Mouse (Mus musculus) limb, embryonic 14.5 days (tissue): Measurements from ENCODE around the gene Proser1. TPM values are rescaled to one million over a fixed set of nuclear protein-coding genes. Genes with fewer than 3 reads are reported as not detected.
A peak's percentile ranks its signal among the peaks of the same experiment; 100 is the strongest.

Experiments used
- ATAC-seq: fragments of 200-750 bp; cut with Nextera tagmentation; 2 replicates; pipeline ENCODE4 v1.8.0; 2017; ENCODE audit warnings: low read depth, moderate number of reproducible peaks, moderate TSS enrichment; ENCODE audit not compliant: low FRiP score
- DNase-seq: peaks from one replicate; pipeline ENCODE4 v3.0.0-alpha.2; 2015; ENCODE audit warnings: low spot score
- H3K27ac ChIP-seq: fragments of 300-500 bp; sonication (generic); replicated peaks from 2 replicates; pipeline ENCODE4 v1.5.1; 2014; ENCODE audit warnings: low read depth, mild to moderate bottlenecking, low read length, moderate library complexity, mixed read lengths
- H3K27me3 ChIP-seq: fragments of 300-500 bp; sonication (generic); 2 replicates; pipeline ENCODE4 v1.6.1; 2014; ENCODE audit warnings: low read length, mixed read lengths; ENCODE audit not compliant: control insufficient read depth, insufficient read depth
- H3K36me3 ChIP-seq: fragments of 300-500 bp; sonication (generic); 2 replicates; pipeline ENCODE4 v1.6.1; 2014; ENCODE audit warnings: mild to moderate bottlenecking, low read length, moderate library complexity, mixed read lengths; ENCODE audit not compliant: control insufficient read depth, insufficient read depth
- H3K4me1 ChIP-seq: fragments of 300-500 bp; sonication (generic); 2 replicates; pipeline ENCODE4 v1.6.1; 2014; ENCODE audit warnings: antibody characterized with exemption, low read length, mixed read lengths; ENCODE audit not compliant: control insufficient read depth, insufficient read depth
- H3K4me2 ChIP-seq: fragments of 300-500 bp; sonication (generic); replicated peaks from 2 replicates; pipeline ENCODE4 v1.6.1; 2014; ENCODE audit warnings: low read depth, mild to moderate bottlenecking, low read length, moderate library complexity; ENCODE audit not compliant: severe bottlenecking
- H3K4me3 ChIP-seq: fragments of 300-500 bp; sonication (generic); replicated peaks from 2 replicates; pipeline ENCODE4 v1.5.1; 2014; ENCODE audit warnings: low read length
- H3K9ac ChIP-seq: fragments of 300-500 bp; sonication (generic); 2 replicates; pipeline ENCODE4 v1.6.1; 2014; ENCODE audit warnings: mild to moderate bottlenecking, low read depth, low read length, moderate library complexity; ENCODE audit not compliant: severe bottlenecking
- H3K9me3 ChIP-seq: fragments of 300-500 bp; sonication (generic); 2 replicates; pipeline ENCODE4 v1.6.1; 2016; ENCODE audit warnings: low read length; ENCODE audit not compliant: control insufficient read depth
- POLR2A ChIP-seq: fragments of 200-500 bp; IDR thresholded peaks from 2 replicates; pipeline ENCODE4 v1.8.0; 2012; ENCODE audit warnings: inconsistent platforms, mild to moderate bottlenecking, moderate library complexity, borderline replicate concordance; ENCODE audit not compliant: insufficient read depth, insufficient read length; ENCODE audit errors: extremely low read depth
- WGBS: fragments of 180-500 bp; shearing (Covaris S2); extraction: QIAGEN DNeasy Blood & Tissue Kit; methylation state at CpG from one replicate; pipeline ENCODE4 v1.1.7; 2014; 5-methylcytosine and 5-hydroxymethylcytosine counted together
- polyA plus RNA-seq, 2 experiments: library from polyadenylated mRNA; depleted of rRNA in 1 of 2; stranded (reverse) in 1 of 2; unstranded in 1 of 2; fragments of >200 nt; fragmentation: Nextera tagmentation in 1 of 2; extraction: Ambion mirVana in 1 of 2; gene quantifications; 2 replicates each; pipeline versions ENCODE4 v1.2.1 to v1.2.3; 2012 to 2014

Gene Proser1
- polyA plus RNA-seq, 2 experiments: 15.1 to 23.9 TPM

DNA sequence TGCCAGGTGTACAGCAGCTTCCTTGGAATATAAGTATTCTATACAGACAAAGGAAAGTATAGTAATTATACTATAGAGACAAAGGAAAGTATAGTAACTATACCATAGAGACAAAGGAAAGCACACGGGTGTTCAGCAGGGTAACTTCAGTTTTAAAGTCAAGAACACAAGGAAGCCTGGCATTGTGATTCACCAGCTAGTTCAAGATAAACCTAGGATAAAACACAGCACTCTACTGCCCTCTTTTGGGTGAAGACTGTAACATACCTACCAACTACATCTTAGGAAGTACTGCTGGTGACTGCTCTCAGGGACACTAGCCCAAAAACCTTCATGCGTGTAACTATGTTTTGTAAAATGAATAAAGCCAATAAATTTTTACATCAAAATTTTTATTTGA lies 15.3 kb upstream of the Proser1 start:
- TF ChIP-seq POLR2A: no peak
- DNase-seq: peak; percentile 99
- ATAC-seq: peak; percentile 82
- Histone ChIP-seq H3K9ac (no peak overlapping the region), H3K36me3 (peaks cover 30% of the 10 kb centered on the region), H3K4me3 (no peak overlapping the region), H3K9me3 (no peaks in the 10 kb centered on the region), H3K4me1 (no peaks in the 10 kb centered on the region), H3K27ac (no peak overlapping the region), H3K4me2 (no peak overlapping the region), H3K27me3 (no peaks in the 10 kb centered on the region)
- 24% methylated on average over 2 of the region's 2 CpGs for WGBS

DNA sequence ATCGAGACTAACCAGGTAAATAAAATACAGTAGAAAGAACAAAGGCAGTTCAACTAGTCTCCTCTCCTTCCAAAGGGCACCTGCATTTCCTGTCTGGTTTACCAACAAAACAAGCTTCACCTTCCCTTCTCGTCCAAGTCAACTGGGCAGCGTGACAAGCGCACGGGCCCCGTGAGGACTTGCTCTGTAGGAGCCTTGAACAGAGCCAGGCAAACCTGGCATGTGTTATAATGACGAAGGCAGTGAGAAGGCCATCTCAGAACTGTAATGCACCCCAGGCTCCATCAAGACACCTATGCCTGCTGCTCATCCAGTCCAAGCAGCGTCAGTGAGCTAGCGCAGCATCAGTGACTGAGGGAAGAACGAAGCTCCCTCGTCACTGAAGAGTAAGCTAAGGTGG lies 12.8 kb upstream of the Proser1 start:
- Histone ChIP-seq H3K27me3 (no peaks in the 10 kb centered on the region), H3K4me2 (no peak overlapping the region), H3K36me3 (peaks cover 53% of the 10 kb centered on the region), H3K9ac (no peak overlapping the region), H3K4me1 (no peaks in the 10 kb centered on the region), H3K9me3 (no peaks in the 10 kb centered on the region), H3K4me3 (no peak overlapping the region), H3K27ac (no peak overlapping the region)
- no peak for ATAC-seq
- TF ChIP-seq POLR2A: no peak
- no peak for DNase-seq
- 92% methylated on average over 11 of the region's 11 CpGs for WGBS

- Histone ChIP-seq H3K4me1 (no peaks in the 10 kb centered on the region), H3K27me3 (no peaks in the 10 kb centered on the region), H3K4me3 (no peak overlapping the region), H3K4me2 (no peak overlapping the region), H3K9me3 (no peaks in the 10 kb centered on the region), H3K36me3 (peaks cover 68% of the 10 kb centered on the region), H3K27ac (no peak overlapping the region), H3K9ac (no peak overlapping the region)
- ATAC-seq (no peak), DNase-seq (no peak)
- no peak for TF ChIP-seq POLR2A
- WGBS: 93% methylated on average over 10 of the region's 10 CpGs
Measured at GRCm38 (mm10) chr3:53452351-53452750, 11.1 kb upstream of the Proser1 start.

- H3K9ac ChIP-seq: no peak overlapping the region
- no peaks in the 10 kb centered on the region for H3K27me3 ChIP-seq
- ATAC-seq (no peak), DNase-seq (no peak)
- H3K4me2 ChIP-seq: no peak overlapping the region
- no peak for TF ChIP-seq POLR2A
- peaks cover 77% of the 10 kb centered on the region for H3K36me3 ChIP-seq
- no peak overlapping the region for H3K4me3 ChIP-seq
- no peak overlapping the region for H3K27ac ChIP-seq
- H3K9me3 ChIP-seq: no peaks in the 10 kb centered on the region
- 96% methylated on average over 7 of the region's 7 CpGs for WGBS
- no peaks in the 10 kb centered on the region for H3K4me1 ChIP-seq
Measured at GRCm38 (mm10) chr3:53453346-53453745, 10.1 kb upstream of the Proser1 start.

DNA sequence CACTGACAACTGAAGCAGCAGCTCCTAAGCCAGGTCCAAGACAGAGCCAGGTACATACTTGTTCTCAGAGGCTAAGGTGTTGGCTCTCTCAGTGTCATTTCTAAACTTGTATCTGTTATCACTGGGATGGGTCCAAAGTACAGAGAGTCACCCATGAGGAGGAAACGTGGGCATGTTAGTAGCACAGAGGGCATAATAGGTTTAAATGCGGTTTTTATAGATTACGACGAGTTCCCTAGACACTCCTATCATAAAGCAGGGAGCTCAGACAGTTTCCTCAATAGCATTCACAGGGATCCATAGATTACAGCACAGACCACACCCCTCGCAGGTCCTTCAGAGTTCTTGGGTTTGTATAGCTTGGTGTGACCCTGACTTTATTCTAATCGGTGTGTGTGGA lies 9.5 kb upstream of the Proser1 start:
- H3K36me3 ChIP-seq: peaks cover 83% of the 10 kb centered on the region
- H3K9ac ChIP-seq: no peak overlapping the region
- H3K4me3 ChIP-seq: no peak overlapping the region
- H3K27ac ChIP-seq: no peak overlapping the region
- TF ChIP-seq POLR2A: no peak
- H3K9me3 ChIP-seq: no peaks in the 10 kb centered on the region
- no peaks in the 10 kb centered on the region for H3K27me3 ChIP-seq
- ATAC-seq (no peak), DNase-seq (no peak)
- H3K4me2 ChIP-seq: no peak overlapping the region
- no peaks in the 10 kb centered on the region for H3K4me1 ChIP-seq
- 92% methylated on average over 6 of the region's 6 CpGs for WGBS

GRCm38 (mm10) chr3:53454561-53454960 lies 8.9 kb upstream of the Proser1 start:
- 91% methylated on average over 6 of the region's 6 CpGs for WGBS
- DNase-seq (no peak), ATAC-seq (no peak)
- Histone ChIP-seq H3K4me1 (no peaks in the 10 kb centered on the region), H3K9me3 (no peaks in the 10 kb centered on the region), H3K27ac (no peak overlapping the region), H3K4me2 (no peak overlapping the region), H3K9ac (no peak overlapping the region), H3K27me3 (no peaks in the 10 kb centered on the region), H3K4me3 (no peak overlapping the region), H3K36me3 (peaks cover 87% of the 10 kb centered on the region)
- TF ChIP-seq POLR2A: no peak
